Mouse (Mus musculus) midbrain, embryonic 12.5 days (tissue): ENCODE data around the gene B3gnt2. TPM values are rescaled to one million over a fixed set of nuclear protein-coding genes. Genes with fewer than 3 reads are reported as not detected.

ENCODE experiments used
- ATAC-seq: fragments of 200-750 bp; cut with Nextera tagmentation; 2 replicates; pipeline ENCODE4 v1.8.0; 2017; ENCODE audit warnings: low read depth, moderate TSS enrichment, moderate library complexity; ENCODE audit not compliant: low FRiP score
- H3K27ac ChIP-seq: fragments of 300-500 bp; sonication (generic); replicated peaks from 2 replicates; pipeline ENCODE4 v1.5.1; 2016; ENCODE audit warnings: mild to moderate bottlenecking
- H3K27me3 ChIP-seq: fragments of 300-500 bp; sonication (generic); 2 replicates; pipeline ENCODE4 v1.6.1; 2016; ENCODE audit warnings: mild to moderate bottlenecking
- H3K36me3 ChIP-seq: fragments of 300-500 bp; sonication (generic); 2 replicates; pipeline ENCODE4 v1.6.1; 2016
- H3K4me1 ChIP-seq: fragments of 300-500 bp; sonication (generic); 2 replicates; pipeline ENCODE4 v1.6.1; 2016
- H3K4me2 ChIP-seq: fragments of 300-500 bp; sonication (generic); replicated peaks from 2 replicates; pipeline ENCODE4 v1.6.1; 2016; ENCODE audit warnings: mild to moderate bottlenecking, moderate library complexity
- H3K4me3 ChIP-seq: fragments of 300-500 bp; sonication (generic); 2 replicates; pipeline ENCODE4 v1.5.1; 2016; ENCODE audit warnings: mild to moderate bottlenecking
- H3K9ac ChIP-seq: fragments of 300-500 bp; sonication (generic); replicated peaks from 2 replicates; pipeline ENCODE4 v1.6.1; 2016; ENCODE audit warnings: mild to moderate bottlenecking, moderate library complexity
- H3K9me3 ChIP-seq: fragments of 300-500 bp; sonication (generic); 2 replicates; pipeline ENCODE4 v1.6.1; 2016; ENCODE audit warnings: mild to moderate bottlenecking
- WGBS: fragments of 180-500 bp; shearing (Covaris S2); methylation state at CpG from one replicate; pipeline ENCODE4 v1.1.7; 2016; 5-methylcytosine and 5-hydroxymethylcytosine counted together
- polyA plus RNA-seq: library from polyadenylated mRNA; unstranded; fragments of >200 nt; fragmentation: Nextera tagmentation; extraction: Ambion mirVana; gene quantifications from 2 replicates; pipeline ENCODE4 v1.2.1, GENCODE M21; 2016

B3gnt2 gene
- polyA plus RNA-seq, 1 experiment from 2014 or later = 2.6 TPM

DNA sequence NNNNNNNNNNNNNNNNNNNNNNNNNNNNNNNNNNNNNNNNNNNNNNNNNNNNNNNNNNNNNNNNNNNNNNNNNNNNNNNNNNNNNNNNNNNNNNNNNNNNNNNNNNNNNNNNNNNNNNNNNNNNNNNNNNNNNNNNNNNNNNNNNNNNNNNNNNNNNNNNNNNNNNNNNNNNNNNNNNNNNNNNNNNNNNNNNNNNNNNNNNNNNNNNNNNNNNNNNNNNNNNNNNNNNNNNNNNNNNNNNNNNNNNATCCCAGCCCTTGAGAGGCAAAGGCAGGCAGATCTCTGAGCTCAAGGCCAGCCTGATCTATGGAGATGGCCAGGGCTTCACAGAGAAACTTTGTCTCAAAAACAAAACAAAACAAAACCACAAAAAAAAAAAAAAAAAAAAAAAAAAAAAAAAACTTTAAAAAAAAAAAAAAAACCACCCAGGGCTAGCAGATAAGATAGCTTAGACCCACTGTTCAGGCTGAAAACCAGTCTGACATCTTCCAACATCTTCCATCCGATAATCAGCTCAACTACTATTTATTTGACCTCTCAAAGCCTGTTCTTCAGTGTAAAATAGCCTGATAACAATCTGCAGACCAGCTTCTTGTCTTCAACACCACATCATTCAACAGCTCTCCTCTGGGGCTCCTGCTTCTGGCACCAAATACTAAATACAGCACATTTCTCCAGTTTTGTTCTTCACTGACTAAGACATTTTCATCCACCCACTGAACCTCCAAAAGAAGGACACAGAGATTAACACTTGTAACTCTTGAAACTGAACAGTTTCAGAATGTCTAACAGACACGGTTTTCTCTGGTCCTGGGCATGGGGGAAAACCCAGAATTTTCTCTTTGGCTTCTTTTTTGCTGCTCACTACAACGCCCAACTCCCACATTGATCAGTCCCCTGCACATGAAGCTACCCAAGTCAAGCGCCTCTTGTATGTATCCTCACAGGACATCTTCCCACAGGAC, 15.7 kb downstream of the B3gnt2 start:
- ATAC-seq = no peak
- Histone ChIP-seq H3K9ac (no peak overlapping the region), H3K27me3 (no peaks in the 10 kb centered on the region), H3K4me1 (no peaks in the 10 kb centered on the region), H3K36me3 (no peaks in the 10 kb centered on the region), H3K27ac (no peak overlapping the region), H3K9me3 (no peaks in the 10 kb centered on the region), H3K4me2 (no peak overlapping the region), H3K4me3 (no peak overlapping the region)
- WGBS = 81% methylated on average over 4 of the region's 4 CpGs

DNA sequence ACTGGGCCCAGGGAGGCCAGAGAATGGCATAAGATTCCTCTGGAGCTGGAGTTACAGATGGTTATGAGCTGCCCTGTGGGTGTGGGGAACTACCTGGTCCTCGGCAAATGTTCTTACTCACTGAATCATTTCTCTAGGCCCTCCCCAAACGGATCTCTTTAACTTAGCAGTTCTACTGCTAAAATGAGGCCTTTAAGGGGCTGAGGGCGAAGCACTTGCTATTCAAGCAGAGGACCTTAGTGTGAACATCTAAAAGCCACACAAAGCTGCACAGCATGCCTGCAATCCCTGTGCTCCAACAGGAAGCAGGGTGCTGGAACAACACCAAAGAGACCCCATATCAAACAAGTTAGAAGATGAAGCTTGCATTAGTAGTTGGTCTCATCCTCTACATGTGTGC, 21.3 kb downstream of the B3gnt2 start:
- H3K4me1 ChIP-seq = no peaks in the 10 kb centered on the region
- ATAC-seq = no peak
- H3K27ac ChIP-seq = no peak overlapping the region
- H3K27me3 ChIP-seq = no peaks in the 10 kb centered on the region
- no peaks in the 10 kb centered on the region for H3K36me3 ChIP-seq
- no peak overlapping the region for H3K4me3 ChIP-seq
- H3K9ac ChIP-seq = no peak overlapping the region
- 74% methylated on average over 3 of the region's 3 CpGs for WGBS
- no peaks in the 10 kb centered on the region for H3K9me3 ChIP-seq
- H3K4me2 ChIP-seq = no peak overlapping the region

DNA sequence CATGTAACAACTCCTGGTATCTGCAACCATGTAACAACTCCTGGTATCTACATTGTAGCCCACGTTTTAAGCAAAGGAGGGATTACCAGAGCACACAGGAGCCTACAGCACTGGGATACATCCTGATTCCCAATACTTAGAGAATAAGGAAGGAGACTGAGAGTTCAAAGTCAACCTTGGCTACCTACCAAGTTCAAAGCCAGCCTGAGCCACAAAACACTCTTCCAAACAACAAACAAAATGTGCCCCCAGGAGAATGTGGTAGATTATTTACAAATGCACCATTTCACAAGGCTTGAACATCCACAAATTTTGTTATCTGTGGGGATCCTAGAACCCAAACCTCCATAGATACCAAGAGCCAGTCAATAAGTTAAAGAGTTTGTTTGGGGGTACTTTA, 22.4 kb downstream of the B3gnt2 start:
- H3K27ac ChIP-seq = no peak overlapping the region
- H3K27me3 ChIP-seq = no peaks in the 10 kb centered on the region
- no peak overlapping the region for H3K4me2 ChIP-seq
- H3K4me3 ChIP-seq = no peak overlapping the region
- no peaks in the 10 kb centered on the region for H3K4me1 ChIP-seq
- H3K9ac ChIP-seq = no peak overlapping the region
- no peaks in the 10 kb centered on the region for H3K36me3 ChIP-seq
- ATAC-seq = no peak
- H3K9me3 ChIP-seq = no peaks in the 10 kb centered on the region
- 69% methylated on average over 1 of the region's 1 CpGs for WGBS

DNA sequence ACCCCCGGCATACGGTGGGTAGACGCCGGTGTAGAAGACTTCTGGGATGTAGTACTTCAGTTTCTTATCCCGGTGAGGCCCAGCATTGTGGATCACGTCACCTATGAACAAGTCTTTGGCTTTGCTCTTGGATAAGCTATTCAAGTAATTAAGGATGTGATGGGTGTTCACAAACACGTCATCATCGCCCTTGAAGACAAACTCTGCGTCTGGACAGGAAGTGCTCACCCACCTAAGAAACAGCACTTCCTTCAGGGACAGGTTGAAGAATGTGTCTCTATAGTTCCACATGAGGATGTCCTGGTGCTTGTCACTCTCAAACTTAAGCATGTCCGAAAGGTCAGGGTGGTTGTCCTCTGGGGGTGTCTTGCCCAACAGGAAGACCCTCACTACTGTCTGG, 24.5 kb downstream of the B3gnt2 start:
- Histone ChIP-seq H3K4me1 (no peaks in the 10 kb centered on the region), H3K36me3 (no peaks in the 10 kb centered on the region), H3K4me2 (no peak overlapping the region), H3K4me3 (no peak overlapping the region), H3K27ac (no peak overlapping the region), H3K27me3 (no peaks in the 10 kb centered on the region), H3K9me3 (no peaks in the 10 kb centered on the region), H3K9ac (no peak overlapping the region)
- 97% methylated on average over 10 of the region's 10 CpGs for WGBS
- ATAC-seq = no peak

DNA sequence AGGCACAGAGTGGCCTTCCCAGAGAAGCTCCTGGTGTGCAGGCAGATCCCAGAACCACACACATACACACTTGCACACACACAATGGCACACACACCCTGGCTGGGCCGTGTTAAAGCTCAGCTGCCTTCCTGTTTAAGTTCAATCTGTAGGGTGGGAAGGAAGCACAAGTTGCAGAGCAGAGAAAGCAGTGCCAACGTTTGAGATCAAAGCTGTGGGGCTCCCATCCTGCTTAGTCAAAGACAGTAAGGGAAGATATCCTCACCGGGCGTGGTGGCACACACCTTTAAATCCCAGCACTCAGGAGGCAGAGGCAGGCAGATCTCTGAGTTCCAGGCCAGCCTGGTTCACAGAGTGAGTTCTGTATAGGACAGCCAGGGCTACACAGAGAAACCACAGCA, 28.2 kb downstream of the B3gnt2 start:
- H3K9ac ChIP-seq = no peak overlapping the region
- no peaks in the 10 kb centered on the region for H3K4me1 ChIP-seq
- H3K9me3 ChIP-seq = no peaks in the 10 kb centered on the region
- H3K4me2 ChIP-seq = no peak overlapping the region
- ATAC-seq = no peak
- no peaks in the 10 kb centered on the region for H3K27me3 ChIP-seq
- no peak overlapping the region for H3K27ac ChIP-seq
- 91% methylated on average over 4 of the region's 4 CpGs for whole genome bisulfite sequencing
- H3K4me3 ChIP-seq = no peak overlapping the region
- no peaks in the 10 kb centered on the region for H3K36me3 ChIP-seq

DNA sequence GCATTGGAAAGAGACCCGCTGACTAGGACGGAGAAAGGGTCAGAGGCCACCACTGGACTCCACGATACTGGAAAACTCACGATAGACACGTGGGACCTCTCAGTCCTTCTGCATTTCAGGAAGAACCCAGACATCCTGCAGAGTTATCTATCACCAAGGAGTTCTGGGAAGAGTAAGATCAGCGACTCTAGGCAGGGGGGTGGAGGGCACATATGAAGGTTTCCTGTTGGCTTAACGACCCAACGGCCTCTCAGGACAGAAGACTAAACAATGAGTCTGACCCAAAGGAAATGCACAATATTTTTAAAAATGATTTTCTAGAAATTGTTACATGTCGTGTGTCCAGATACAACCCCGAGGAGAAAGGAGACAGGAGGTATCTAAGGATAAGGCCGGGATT, 28.8 kb downstream of the B3gnt2 start:
- no peak for ATAC-seq

DNA sequence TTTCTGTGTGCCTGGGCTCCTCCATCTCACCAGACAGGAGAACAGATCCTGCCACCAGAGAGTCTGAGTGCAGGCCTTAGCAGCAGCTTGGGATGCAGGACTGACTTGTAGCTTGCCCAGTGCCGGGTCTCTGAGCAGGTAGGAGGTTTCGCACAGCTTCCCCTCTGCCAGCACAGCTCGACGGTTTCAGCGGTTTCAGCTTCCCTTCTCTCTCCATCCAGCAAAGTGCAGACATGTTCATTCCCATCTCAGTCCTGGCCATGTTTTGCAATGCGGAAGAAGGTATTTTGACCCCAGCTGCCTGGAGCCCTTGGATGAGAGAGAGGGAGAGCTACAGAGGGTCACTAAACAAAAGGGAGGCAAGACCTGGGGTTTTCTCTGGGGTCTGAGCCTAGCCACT, 30.1 kb downstream of the B3gnt2 start:
- Histone ChIP-seq H3K4me3 (no peak overlapping the region), H3K4me2 (no peak overlapping the region), H3K9ac (no peak overlapping the region), H3K36me3 (no peaks in the 10 kb centered on the region), H3K27ac (no peak overlapping the region), H3K9me3 (no peaks in the 10 kb centered on the region), H3K27me3 (no peaks in the 10 kb centered on the region), H3K4me1 (no peaks in the 10 kb centered on the region)
- 69% methylated on average over 6 of the region's 6 CpGs for WGBS
- ATAC-seq = no peak

More for the DNA sequence above, 28.8 kb downstream of the B3gnt2 start:
- Histone ChIP-seq H3K27me3 (no peaks in the 10 kb centered on the region), H3K4me3 (no peak overlapping the region), H3K27ac (no peak overlapping the region), H3K36me3 (no peaks in the 10 kb centered on the region), H3K4me2 (no peak overlapping the region), H3K4me1 (no peaks in the 10 kb centered on the region), H3K9me3 (no peaks in the 10 kb centered on the region), H3K9ac (no peak overlapping the region)
- 90% methylated on average over 11 of the region's 11 CpGs for WGBS

DNA sequence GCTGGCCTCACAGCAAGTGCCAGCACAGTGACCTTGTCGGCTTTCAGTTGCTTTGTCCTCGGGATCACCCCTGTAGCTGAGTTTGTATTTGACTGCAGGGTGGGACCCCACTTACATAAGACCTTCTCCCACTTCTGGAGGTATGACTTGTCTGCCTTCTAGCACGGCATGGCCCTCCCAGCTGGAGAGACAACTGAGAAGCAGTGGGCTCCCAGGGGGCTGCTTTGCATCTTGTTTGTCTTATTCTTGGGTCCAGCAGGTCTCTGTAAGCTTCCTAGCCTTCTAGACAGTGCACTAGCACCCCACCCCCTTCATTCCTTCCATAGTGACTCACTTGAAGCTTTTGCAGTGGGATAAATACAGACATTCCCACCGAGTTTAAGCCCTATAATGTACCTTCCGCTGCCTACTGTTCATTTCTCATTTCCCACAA, 30.6 kb downstream of the B3gnt2 start:
- no peak for ATAC-seq
- no peaks in the 10 kb centered on the region for H3K4me1 ChIP-seq
- no peak overlapping the region for H3K4me2 ChIP-seq
- no peaks in the 10 kb centered on the region for H3K36me3 ChIP-seq
- no peak overlapping the region for H3K4me3 ChIP-seq
- no peaks in the 10 kb centered on the region for H3K9me3 ChIP-seq
- WGBS = 49% methylated on average over 5 of the region's 5 CpGs
- H3K9ac ChIP-seq = no peak overlapping the region
- H3K27me3 ChIP-seq = no peaks in the 10 kb centered on the region
- no peak overlapping the region for H3K27ac ChIP-seq

DNA sequence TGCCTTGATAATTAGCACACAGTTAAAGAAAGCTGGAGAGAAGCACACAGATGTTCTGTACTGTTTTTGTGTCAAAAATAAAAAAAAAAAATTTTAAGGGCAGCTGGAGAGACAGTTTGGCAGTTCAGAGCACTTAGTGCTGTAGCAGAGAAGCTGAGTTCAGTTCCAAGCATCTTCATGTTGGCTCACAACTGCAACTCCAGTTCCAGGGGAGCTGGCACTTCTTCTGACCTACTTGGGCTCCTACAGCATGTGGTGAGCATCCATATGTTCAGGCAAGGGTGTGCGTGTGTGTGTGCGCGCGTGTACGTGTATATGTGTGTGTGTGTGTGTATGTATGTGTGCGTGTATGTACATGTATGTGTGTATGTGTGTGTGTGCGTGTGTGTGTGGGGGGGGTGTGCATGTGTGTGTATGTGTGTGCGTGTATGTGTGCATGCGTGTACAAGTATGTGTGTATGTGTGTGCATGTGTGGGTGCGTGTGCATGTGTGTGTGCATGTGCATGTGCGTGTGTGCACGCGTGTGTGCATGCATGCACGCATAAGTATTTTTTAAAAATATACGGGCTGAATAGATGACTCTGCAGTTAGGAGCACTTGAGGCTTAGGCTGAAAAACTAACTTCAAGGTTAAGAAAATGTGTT, 31.7 kb downstream of the B3gnt2 start:
- Histone ChIP-seq H3K27me3 (no peaks in the 10 kb centered on the region), H3K9ac (no peak overlapping the region), H3K4me3 (no peak overlapping the region), H3K27ac (no peak overlapping the region), H3K4me2 (no peak overlapping the region), H3K9me3 (no peaks in the 10 kb centered on the region), H3K4me1 (no peaks in the 10 kb centered on the region), H3K36me3 (no peaks in the 10 kb centered on the region)
- ATAC-seq = no peak
- WGBS = 98% methylated on average over 15 of the region's 15 CpGs

DNA sequence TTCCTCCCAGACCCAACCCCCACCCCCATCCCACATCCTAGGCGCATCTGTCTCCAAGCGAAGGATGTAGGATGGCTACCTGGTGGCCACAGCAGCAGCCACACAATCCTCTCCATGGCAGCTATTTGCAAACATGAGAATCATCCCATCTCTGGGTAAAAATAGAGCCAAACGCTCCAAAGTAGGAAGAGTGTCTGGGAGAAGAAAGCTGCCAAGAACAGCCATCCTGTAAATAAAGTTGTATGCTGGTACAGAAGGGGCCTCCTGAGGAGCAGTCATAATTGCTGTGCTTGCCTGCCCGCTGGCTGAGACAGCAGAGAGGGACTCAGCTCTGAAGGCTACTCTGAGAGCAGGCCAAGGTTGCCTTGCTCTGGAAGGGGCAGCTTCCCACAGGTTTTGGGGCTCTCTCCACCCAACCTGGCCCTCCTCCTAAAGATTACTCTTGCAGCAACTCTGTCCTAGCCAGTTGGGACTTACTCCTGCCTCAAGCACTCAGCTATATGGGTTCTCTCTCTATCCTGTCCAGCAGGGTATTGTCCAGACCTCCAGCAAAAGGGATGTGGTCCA, 33.2 kb downstream of the B3gnt2 start:
- Histone ChIP-seq H3K27ac (no peak overlapping the region), H3K4me3 (no peak overlapping the region), H3K27me3 (no peaks in the 10 kb centered on the region), H3K9me3 (no peaks in the 10 kb centered on the region), H3K4me2 (no peak overlapping the region), H3K36me3 (no peaks in the 10 kb centered on the region), H3K9ac (no peak overlapping the region), H3K4me1 (no peaks in the 10 kb centered on the region)
- ATAC-seq = no peak
- 91% methylated on average over 4 of the region's 4 CpGs for WGBS

DNA sequence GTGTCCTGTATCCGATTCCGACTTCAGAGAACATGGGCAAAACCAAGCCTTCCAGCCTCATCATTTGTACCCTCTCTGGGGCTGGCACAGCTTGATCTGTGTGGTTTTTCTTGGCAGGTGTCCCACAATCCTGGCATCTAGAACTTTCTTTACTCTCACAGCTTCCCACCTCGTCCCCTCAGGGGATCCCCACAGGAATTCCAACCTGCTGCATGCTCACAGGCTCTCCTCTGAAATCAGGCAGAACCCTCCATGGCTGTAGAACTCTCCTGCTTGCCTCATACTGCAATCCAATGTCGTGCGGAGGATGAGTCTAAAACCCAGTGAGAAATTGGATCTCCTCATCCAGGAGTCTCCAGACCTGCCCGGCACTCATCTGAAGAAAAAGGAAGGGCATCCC, 34.1 kb downstream of the B3gnt2 start:
- Histone ChIP-seq H3K27ac (no peak overlapping the region), H3K4me1 (no peaks in the 10 kb centered on the region), H3K36me3 (no peaks in the 10 kb centered on the region), H3K27me3 (no peaks in the 10 kb centered on the region), H3K4me2 (no peak overlapping the region), H3K4me3 (no peak overlapping the region), H3K9me3 (no peaks in the 10 kb centered on the region), H3K9ac (no peak overlapping the region)
- no peak for ATAC-seq
- 92% methylated on average over 6 of the region's 6 CpGs for WGBS

DNA sequence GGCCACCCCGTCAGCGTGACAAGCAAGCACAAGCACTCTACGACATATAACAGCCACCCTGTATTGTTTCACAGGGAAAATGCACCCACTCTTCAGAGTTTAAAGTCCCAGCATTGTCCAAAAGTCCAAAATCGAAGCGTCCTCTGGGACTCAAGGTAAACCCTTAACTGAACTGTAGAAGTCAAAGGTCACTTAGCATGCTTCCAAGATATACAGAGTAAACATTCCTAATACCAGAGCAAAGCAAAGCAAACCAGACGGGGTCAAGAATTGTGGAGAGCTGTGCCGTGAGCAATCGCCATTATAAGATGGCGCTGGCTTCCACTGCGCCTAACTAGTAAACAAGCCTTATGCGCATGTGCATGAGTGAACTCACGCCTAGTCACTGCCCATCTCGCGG, 34.7 kb downstream of the B3gnt2 start:
- no peak overlapping the region for H3K4me2 ChIP-seq
- H3K4me3 ChIP-seq = no peak overlapping the region
- ATAC-seq = no peak
- no peaks in the 10 kb centered on the region for H3K36me3 ChIP-seq
- no peak overlapping the region for H3K27ac ChIP-seq
- H3K9ac ChIP-seq = no peak overlapping the region
- WGBS = 94% methylated on average over 14 of the region's 14 CpGs
- no peaks in the 10 kb centered on the region for H3K4me1 ChIP-seq
- no peaks in the 10 kb centered on the region for H3K9me3 ChIP-seq
- no peaks in the 10 kb centered on the region for H3K27me3 ChIP-seq
